Mouse (Mus musculus) heart, adult 8-10 months (tissue): Measurements from ENCODE around the gene Cbr3. TPM values are rescaled to one million over a fixed set of nuclear protein-coding genes. Genes with fewer than 3 reads are reported as not detected.

Experiments
- DNase-seq: peaks from one replicate; pipeline ENCODE4 v3.0.0; 2022; ENCODE audit warnings: low spot score
- total RNA-seq, 4 experiments: library from RNA; stranded (reverse); gene quantifications; 2 replicates each; pipeline ENCODE4 v1.2.4; 2022

The Cbr3 gene
- total RNA-seq, 4 experiments from 2014 or later = 1.4 to 3.2 (median 2.4) TPM

DNA sequence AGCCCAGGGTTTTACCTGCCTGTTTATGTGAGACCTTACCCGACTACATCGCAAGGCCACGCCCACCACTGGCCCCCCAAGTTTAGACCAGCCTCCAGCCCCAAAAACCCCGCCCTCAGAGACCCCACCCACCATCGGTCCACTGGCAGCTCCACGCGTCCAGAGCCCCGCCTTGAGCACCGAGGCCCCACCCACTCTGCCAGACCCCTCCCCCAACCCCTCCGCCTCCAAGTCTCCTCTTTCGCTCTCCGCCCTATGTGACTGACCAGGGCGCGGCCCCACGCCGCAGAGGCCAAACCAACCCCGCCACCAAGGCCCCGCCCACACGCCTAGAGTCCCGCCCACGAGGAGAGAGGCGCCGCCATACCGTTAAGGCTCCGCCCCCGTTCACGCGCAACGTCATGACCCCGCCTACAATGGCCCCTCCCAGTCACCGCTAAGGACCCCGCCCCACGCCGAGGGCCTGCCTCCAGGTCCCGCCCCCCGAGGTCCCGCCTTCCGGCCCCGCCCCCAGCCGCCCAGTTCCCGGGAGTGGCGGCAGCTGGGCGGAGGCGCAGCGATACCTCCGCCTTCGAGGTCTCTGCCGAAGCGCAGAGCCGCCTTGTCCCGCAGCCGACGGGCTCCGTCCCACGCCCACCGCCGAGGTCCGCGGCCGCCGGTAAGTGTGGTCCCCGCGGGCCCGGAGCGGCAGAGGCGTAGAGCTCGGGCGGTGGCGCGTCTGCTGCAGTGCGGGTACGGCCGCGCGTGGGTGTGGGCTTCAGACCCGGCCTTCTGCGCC lies 28.6 kb downstream of the Cbr3 start, which contains the start of gene Dop1b:
Dop1b (plus strand) TSS at position 494 of the 778 bp plus-strand sequence.
- peak; percentile 98 for DNase-seq

DNA sequence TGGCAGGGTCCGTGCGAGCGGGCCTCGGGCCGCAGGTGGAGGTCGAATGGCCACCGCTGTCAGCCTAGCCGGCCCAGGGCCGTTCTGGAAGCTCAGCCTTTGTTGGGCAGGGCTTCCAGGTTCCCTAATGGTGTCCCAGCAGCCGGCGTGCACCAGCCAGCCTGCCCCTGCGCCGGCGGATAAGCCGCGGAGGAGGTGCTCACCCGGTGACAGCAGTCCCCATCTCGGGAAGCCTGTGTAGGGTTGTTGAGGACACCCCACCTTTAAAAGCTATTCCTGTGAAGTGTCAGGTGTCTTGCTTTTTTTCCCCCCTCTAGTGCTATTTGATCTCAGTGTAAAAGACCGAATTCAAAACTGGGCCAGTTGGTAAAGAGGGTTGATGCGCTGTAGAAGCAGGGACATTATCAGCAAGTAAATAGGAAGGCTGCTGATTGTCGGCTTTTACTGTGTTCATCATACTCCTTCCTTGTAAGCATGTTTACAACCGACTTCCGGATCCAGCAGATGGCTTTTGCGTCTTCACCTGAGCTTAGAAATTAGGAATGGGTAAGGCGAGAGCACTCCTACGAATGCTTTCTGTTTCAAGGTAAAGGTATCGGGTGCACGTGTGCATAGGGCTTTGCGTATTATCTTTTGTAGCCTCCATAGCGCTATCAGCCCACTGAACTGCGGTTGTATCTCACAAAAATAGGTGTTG lies 29.3 kb downstream of the Cbr3 start:
- no peak for DNase-seq

DNA sequence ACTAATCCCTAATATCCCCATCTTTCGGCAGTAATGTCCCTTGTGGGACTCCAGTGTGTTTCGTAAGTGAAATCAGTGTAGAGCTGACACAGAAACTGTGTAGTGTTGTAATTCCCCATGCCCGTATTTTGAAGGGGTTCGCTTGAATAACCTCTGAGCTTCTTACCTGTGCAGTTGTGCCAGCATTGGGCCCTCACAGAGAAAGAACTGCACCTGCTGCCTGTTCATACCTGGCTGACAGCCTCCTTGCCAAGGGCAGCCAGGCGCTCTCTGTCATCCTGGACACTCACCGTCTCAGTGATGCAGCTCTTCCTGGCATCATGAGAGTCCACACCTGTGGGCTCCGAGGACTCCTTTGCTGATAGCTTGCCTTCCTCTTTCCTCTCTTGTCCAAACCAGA lies 30.0 kb downstream of the Cbr3 start:
- DNase-seq = no peak

DNA sequence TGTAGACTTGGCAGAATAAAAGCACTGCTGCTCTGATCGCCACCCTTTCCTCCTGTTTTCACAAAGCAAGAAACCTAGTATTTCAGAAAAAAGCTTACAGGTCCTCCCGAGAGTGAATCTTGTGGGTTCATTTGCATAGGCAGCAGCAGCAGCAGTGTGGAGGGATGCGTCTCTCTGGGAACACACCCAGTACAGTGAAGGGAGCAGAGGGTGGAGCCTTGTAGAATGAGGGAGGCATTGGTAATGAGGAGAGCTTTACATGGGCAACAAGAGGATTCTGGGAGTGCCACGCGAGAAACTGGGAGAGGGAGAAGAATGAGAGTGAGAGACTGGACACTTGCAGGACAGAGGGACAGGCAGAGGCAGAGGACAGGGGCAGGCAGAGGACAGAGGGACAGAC lies 31.4 kb downstream of the Cbr3 start:
- DNase-seq = no peak

DNA sequence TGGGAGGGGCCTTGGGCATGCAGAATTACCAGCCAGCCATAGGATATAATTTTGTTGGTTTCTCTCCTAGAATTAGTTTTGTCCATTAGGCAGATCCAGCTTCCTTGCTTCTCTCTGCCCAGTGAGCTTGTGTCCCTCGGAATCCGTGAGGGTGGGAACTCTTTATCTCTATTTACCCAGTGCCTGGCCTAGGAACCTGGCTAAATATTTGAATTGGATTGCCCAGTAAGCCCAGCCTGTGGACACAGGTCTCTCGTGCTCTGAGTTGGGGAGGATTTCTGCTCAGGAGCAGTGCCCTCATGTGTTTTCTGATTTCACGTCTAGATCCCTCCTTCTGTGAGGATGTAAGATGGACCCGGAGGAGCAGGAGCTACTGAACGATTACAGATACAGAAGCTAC lies 32.8 kb downstream of the Cbr3 start:
- DNase-seq = no peak

DNA sequence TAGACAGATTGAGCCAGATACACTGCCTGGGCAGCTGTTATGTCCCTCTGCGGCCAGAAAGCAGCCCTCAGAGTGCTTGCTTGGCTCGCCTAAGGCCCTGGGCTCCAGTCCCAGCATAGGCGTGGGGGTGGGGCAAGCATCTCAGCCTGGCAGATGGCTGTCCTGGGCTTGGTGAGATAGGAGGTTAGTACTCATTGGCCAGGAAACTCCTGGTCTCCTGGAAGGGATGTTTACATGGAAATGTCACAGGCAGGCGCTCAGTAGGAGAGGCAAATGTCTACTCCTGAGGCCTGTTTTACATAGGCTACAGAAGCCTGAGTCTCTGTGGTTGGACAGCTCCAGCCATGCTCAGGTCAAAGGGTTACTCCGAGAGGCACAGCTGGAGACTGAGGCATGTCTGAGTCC lies 34.3 kb downstream of the Cbr3 start:
- DNase-seq = peak; percentile 78

DNA sequence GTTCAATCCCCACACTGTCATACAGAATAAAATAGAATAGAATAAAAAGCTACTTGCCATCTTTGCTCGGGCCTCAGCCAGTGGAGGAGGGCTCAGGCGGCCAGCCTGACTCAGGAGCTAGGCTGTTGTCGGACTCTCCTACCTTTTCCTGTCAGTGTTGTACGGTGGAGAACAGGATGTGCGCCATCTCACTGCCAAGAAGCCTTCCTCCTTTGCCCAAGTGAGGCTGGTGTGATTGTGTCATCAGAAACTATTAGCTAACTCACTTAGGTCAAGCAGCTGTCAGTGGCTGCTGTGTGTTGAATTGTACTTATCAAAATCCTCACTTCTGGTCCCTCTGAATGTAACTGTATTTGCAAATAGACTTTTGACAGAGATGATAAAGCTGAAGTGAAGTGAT lies 38.8 kb downstream of the Cbr3 start:
- DNase-seq = no peak

DNA sequence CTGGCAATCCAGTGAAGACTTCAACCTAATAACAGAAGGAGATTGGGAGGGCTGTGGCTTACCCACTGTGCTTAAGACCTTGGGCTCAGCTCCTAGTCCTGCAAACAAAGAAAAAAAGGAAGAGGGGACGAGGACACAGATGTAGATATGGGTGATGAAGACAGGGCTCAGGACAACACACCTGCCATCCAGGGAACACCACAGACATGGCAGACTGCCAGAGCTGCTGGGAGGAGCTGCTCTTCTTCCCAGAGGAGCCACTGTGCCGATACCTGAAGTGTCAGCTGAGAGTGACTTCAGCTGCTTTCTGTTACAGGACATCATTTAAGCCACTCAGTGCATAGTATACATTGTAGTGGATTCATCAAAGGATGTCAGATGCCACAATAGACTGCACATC lies 39.5 kb downstream of the Cbr3 start:
- no peak for DNase-seq

DNA sequence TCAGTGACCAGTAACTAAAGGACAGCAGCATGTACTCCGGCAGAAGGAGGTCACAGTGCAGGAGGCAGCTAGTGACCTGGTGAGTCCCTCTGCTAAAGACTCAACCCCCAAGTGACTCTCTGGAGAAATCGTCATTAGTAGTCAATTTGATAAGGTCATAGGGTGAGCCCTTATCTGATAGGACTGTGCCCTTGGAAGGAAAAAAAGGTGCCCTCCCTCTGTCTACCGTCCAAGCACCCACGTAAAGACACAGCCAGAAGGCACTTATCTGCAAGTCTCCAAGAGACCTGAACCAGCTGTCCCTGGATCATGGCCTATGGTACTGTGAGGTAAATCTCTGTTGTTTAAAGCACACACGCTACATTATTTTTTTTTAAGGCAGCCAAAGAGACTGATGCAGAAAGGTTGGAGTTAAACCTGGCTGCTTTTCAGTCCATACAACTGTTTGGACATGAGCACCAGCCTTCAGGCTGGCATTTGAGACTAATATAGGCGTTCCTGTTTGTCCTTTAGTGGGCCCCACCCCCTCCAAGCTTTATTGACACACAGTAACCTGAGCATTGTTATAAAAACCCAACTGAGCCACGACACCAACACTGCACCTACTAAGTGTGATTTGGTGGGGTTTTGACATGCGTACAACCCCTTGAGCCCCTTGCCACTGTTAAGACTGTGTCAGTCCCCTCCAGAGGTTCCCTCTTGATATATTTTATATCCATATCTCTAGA lies 42.6 kb downstream of the Cbr3 start:
- DNase-seq = no peak

DNA sequence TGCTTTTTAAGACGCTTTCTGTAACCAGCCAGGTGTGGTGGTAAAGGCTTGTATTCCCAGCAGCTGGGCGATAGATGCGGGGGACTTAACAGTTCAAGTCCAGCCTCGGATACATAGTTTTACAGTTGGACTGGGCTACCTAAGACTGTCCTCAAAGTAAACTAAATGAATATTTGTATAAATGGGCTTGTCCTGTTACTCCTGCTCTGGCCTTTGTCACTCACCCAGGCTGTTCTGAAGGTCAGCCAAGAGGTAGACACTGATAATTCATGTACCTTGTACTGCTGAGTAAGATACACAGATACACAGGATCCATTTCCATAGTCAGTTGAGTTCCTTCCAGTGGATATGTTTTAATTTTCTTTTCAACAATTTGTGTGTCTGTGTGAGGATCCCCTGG lies 43.2 kb downstream of the Cbr3 start:
- DNase-seq = no peak

DNA sequence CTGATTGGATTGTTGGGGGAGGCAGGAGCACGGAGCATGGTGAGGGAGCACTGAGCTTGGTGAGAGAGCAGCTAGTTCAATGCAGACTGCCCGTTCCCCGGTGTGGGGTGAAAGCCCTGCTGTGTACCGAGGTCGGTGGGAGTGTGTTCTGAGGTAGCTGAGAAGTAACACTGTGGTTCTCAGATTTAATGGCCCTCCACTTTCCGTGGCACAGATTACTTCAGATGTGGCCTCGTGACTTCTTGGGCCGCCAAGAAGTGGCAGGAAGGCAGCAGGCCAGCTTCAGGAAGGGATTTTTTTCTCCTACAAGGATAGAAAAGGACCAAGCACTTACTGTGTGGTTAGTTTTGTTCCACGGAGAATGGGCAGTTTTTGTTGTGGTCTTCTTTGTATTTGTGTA lies 45.7 kb downstream of the Cbr3 start:
- DNase-seq = no peak

DNA sequence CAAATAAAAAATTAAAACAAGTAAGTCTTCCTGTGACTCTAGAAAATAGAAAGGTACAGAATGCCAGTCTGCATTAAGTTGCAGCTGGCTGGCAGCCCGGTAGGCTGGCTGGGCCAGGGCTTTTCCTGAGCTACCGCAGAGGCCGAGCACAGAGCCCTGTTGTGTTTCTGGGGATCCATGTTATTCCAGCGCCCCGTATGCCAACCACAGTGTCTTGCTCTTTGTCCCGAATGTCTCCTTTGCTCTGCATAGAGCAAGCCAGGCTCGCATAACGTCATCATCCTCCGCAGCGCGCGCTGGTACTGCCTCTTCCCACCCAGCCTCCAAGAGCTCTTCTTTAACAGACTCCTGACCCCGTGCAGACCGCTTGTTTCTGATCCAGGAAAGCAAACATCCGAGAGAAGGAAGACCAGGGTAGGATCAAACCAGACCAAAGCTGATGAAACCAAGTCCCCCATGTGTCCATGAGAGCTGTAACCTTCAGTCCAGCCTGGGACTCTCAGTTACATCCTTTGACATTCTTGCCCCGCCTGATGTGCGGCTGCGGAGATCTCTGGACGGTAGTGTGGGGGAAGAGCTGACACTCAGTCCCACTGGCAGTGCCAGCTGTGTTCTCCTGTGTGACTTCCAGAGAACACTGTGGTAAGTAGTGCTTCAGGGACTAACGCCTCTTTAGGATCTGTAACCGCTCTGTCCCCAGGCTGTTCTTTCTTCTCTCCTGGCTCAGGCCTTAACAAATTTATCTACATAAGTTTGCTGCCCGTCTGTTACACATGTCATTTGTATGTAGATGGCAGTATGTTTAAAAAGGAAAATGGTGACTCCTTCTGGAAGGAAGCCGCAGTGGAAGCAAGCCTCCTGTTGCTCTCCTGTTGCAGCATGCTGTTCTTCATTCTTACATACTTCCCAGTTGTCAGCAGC lies 47.0 kb downstream of the Cbr3 start:
- no peak for DNase-seq

DNA sequence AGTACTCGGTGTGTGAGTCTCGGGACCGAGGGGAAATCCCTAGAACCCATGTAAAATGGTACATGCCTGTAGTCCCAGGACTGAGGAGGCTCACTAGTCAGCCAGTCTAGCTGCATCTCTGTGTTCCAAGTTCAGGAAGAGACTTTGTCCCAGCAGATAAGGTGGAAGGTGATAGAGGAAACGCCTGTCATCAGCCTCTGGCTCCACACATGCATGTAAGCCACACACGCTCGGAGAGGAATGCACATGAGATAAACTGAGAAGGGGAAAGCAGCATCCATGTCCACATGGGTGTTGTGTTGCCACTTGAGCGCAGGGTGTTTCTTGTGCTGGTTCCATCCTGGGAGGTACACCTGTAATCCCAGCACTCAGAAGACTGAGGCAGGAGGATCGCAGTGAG lies 48.3 kb downstream of the Cbr3 start:
- no peak for DNase-seq

DNA sequence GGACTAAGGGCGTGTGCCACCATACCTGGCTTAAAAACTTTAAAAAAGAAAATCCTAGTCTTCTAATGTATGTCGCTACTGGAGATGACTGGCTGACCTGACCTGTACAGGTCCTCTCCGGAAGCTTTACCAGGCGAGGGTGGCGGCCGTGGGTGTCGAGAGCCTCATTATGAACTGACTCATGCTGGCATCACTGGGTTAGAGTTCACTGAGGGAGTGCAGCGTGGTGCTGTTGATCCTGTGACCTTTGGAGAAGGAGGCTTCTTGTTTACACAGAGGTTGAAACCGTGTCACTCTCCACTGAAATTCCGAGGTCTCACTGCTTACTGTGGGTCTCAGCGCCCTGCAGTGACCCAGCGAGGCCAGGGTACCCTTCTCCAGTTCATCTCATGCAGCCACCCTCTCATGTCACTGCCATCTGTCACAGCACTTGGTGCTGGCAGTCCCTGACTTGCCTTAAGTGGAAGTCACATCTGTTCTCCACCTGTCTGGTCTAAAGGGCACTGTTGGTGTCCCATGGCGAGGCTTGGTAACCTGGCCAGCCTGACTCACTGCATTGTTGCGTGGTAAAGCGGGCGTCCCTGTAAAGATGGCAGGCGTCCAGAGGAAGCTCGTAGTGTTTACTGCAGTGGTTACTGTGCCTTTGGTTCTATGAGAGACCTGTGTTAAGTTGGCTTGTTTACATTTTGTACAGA lies 50.0 kb downstream of the Cbr3 start:
- DNase-seq = no peak

DNA sequence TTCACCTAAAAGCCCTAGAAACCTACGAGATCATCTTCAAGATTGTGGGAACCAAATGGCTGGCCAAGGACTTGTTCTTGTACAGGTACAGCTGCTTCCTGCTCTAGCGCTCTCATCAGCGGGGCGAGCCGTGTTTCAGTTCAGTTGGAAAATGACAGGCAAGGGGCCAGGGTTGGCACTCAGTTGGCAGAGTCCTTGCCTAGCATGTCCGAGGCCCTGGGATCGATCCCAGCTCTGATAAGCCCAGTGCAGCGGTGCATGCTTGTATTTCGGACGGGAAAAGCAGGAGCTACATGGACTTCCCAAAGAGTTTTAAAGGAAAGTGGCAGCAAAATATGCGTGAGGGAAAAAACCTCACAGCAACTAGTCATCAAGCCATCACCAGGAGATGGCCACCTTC lies 56.2 kb downstream of the Cbr3 start:
- no peak for DNase-seq

Other genes with a start within 250 kb of the Cbr3 start
- gene Setd4, start 79.2 kb upstream of the Cbr3 start, total RNA-seq = 1 to 10 TPM; 1.3 to 3.3 (median 1.6) TPM
- 10 to 100 TPM; 35.9 to 39.0 (median 38.0) TPM for gene Cbr1, start 77.4 kb upstream of the Cbr3 start, total RNA-seq
- gene Gm5678, start 55.1 kb upstream of the Cbr3 start, total RNA-seq = 1 to 10 TPM; 1.2 to 2.0 (median 1.5) TPM
- 10 to 100 TPM; 16.6 to 19.7 (median 16.8) TPM for gene Dop1b, start 28.7 kb downstream of the Cbr3 start, total RNA-seq
- gene Morc3, start 148.9 kb downstream of the Cbr3 start, total RNA-seq = 10 to 100 TPM; 12.7 to 25.2 (median 15.9) TPM
- 1 to 10 TPM in 1 of 4 experiments, under 1 TPM in 3; 0.60 to 1.5 (median 0.75) TPM for gene Chaf1b, start 200.7 kb downstream of the Cbr3 start, total RNA-seq